Mouse (Mus musculus) kidney, adult 2 months (tissue): Measurements from ENCODE around the gene Ptma. TPM values are rescaled to one million over a fixed set of nuclear protein-coding genes. Genes with fewer than 3 reads are reported as not detected.
"Not testable (repeated sequence)": the region's sequence is repeated elsewhere in the genome, so short reads cannot be mapped to it uniquely, and the experiment has no call there.

Experiments used
- DNase-seq: peaks from one replicate; pipeline ENCODE4 v3.0.0; 2021
- H3K27ac ChIP-seq: fragments of 200-500 bp; 2 replicates; pipeline ENCODE4 v1.5.1; 2012; ENCODE audit warnings: low read depth, low read length, control low read depth, inconsistent platforms; ENCODE audit not compliant: insufficient read depth
- H3K27me3 ChIP-seq: fragments of 200-500 bp; replicated peaks from 2 replicates; pipeline ENCODE4 v1.6.1; 2012; ENCODE audit warnings: mild to moderate bottlenecking, moderate library complexity, low read length, inconsistent platforms; ENCODE audit not compliant: control insufficient read depth, insufficient read depth
- H3K36me3 ChIP-seq: fragments of 200-500 bp; 2 replicates; pipeline ENCODE4 v1.6.1; 2012; ENCODE audit warnings: mild to moderate bottlenecking, moderate library complexity, low read length, inconsistent platforms; ENCODE audit not compliant: control insufficient read depth, insufficient read depth
- H3K4me1 ChIP-seq: fragments of 200-500 bp; 2 replicates; pipeline ENCODE4 v1.6.1; 2011; ENCODE audit warnings: low read length; ENCODE audit not compliant: control insufficient read depth, insufficient read depth
- H3K4me3 ChIP-seq: fragments of 200-500 bp; 2 replicates; pipeline ENCODE4 v1.5.1; 2011; ENCODE audit warnings: mild to moderate bottlenecking, low read depth, low read length, control low read depth; ENCODE audit not compliant: insufficient read depth
- CTCF ChIP-seq: fragments of 200-500 bp; conservative IDR thresholded peaks from 2 replicates; pipeline ENCODE4 v1.5.1; 2011; ENCODE audit warnings: low read depth, mild to moderate bottlenecking, control low read depth, low read length, moderate library complexity, mixed read lengths; ENCODE audit not compliant: insufficient read depth, insufficient read length
- POLR2A ChIP-seq: fragments of 200-500 bp; IDR thresholded peaks from one replicate; pipeline ENCODE4 v1.6.1; 2011; ENCODE audit warnings: low read depth, low read length, control low read depth
- WGBS: fragments of 180-500 bp; shearing (Covaris S2); methylation state at CpG from one replicate; pipeline ENCODE4 v1.1.7; 2018; 5-methylcytosine and 5-hydroxymethylcytosine counted together
- polyA plus RNA-seq: library from polyadenylated mRNA; depleted of rRNA; stranded (reverse); fragments of >200 nt; gene quantifications from 2 replicates; pipeline ENCODE4 v1.2.3, GENCODE M21; 2012

Ptma gene
- polyA plus RNA-seq, 1 experiment = 651 TPM

DNA sequence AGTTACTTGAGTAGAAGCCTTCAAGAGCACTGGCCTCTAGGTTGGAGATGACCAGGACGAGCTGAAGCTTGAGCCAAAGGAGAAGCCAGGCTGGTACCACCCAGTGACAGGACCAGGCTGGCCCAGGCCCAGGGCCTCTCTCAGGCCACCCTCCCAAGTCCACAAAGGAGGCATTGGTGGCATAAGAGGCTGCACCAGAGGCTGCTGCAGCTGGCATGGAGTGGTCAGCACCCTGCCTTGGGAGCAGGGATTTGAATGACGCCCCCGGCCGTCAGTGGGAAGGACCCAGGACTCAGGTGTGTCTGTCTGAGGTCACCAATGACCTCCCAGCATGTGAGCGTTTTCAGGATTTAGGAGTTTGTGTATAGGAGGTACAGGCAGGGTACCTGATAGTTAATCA, 18.7 kb upstream of the Ptma start:
- Histone ChIP-seq H3K4me3 (no peak overlapping the region), H3K4me1 (peaks cover 13% of the 10 kb centered on the region), H3K27ac (no peak overlapping the region), H3K36me3 (no peaks in the 10 kb centered on the region), H3K27me3 (no peaks in the 10 kb centered on the region)
- WGBS = 94% methylated on average over 5 of the region's 5 CpGs
- DNase-seq = no peak
- TF ChIP-seq CTCF = no peak
- TF ChIP-seq POLR2A = no peak

GRCm38 (mm10) chr1:86509410-86509809, 17.1 kb upstream of the Ptma start:
- DNase-seq = peak; percentile 92
- Histone ChIP-seq H3K27ac (no peak overlapping the region), H3K4me1 (peaks cover 13% of the 10 kb centered on the region), H3K4me3 (no peak overlapping the region), H3K27me3 (no peaks in the 10 kb centered on the region), H3K36me3 (no peaks in the 10 kb centered on the region)
- no peak for TF ChIP-seq POLR2A
- peak; percentile 91 for TF ChIP-seq CTCF
- WGBS = 16% methylated on average over 7 of the region's 7 CpGs

DNA sequence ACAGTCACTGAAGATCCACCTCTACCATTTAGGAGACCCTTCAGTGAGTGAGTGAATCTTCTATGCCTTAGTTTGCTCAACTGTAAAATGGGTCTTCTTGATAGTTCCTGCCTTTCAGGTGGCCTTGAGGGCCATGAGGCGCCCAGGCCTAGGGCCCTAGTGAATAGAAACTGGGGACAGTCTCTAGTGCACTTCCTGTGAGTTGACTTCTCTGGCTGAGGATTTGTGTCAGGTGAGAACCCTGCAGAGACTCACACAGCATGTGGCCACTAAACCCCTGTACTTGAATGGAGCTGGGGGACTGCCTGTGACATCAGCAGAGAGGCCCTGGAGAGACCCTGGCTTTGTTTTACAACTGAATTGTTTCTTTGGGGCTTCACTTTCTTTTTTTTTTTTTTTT, 16.3 kb upstream of the Ptma start:
- WGBS = 97% methylated on average over 1 of the region's 1 CpGs
- DNase-seq = no peak
- no peaks in the 10 kb centered on the region for H3K36me3 ChIP-seq
- H3K4me3 ChIP-seq = no peak overlapping the region
- peaks cover 5% of the 10 kb centered on the region for H3K4me1 ChIP-seq
- no peaks in the 10 kb centered on the region for H3K27me3 ChIP-seq
- TF ChIP-seq CTCF = no peak
- TF ChIP-seq POLR2A = no peak
- no peak overlapping the region for H3K27ac ChIP-seq

DNA sequence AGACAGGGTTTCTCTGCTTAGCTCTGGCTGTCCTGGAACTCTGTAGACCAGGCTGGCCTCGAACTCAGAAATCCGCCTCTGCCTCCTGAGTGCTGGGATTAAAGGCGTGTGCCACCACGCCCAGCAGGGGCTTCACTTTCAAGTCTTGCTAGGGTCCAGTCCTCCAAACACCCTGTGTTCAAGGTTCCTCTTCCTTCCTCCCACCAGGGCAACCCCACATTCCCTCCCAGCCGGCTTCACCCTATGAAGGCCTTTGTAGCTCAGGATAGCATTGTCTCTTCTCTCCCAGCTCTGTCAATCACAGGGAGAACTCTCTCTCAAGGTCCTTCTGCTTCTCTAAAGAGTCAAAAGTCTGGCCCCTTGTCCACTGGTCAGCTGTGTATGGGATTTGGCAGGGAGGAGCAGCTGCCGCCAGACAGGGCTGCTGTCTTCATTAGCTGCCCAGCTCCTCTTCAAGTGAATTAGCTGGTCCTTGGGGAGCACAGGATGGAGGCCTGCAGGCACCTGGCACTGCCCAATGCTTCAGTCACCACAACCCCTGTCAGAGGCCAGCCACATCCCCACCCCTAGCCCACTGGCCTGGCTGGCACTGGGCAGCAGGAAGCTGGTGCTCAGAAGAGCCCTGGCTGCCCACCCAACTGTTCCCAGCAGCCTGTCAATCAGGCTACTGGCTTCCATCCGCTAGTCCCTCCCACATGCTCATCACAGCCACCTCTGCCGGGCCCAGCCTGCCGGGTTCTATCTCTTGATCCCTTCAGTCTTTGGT, 15.7 kb upstream of the Ptma start:
- no peaks in the 10 kb centered on the region for H3K36me3 ChIP-seq
- no peak for DNase-seq
- TF ChIP-seq POLR2A (no peak), CTCF (no peak)
- H3K27me3 ChIP-seq = no peaks in the 10 kb centered on the region
- 85% methylated on average over 9 of the region's 9 CpGs for WGBS
- H3K4me3 ChIP-seq = no peak overlapping the region
- H3K27ac ChIP-seq = no peak overlapping the region
- H3K4me1 ChIP-seq = peaks cover 3% of the 10 kb centered on the region; the same call in 1 of the 2 replicates

GRCm38 (mm10) chr1:86512154-86512720, 14.3 kb upstream of the Ptma start:
- Histone ChIP-seq H3K27me3 (no peaks in the 10 kb centered on the region), H3K36me3 (no peaks in the 10 kb centered on the region), H3K4me3 (no peak overlapping the region), H3K4me1 (peaks cover 3% of the 10 kb centered on the region; the same call in 1 of the 2 replicates), H3K27ac (no peak overlapping the region)
- DNase-seq = no peak
- WGBS = 93% methylated on average over 4 of the region's 4 CpGs
- TF ChIP-seq POLR2A (no peak), CTCF (no peak)

DNA sequence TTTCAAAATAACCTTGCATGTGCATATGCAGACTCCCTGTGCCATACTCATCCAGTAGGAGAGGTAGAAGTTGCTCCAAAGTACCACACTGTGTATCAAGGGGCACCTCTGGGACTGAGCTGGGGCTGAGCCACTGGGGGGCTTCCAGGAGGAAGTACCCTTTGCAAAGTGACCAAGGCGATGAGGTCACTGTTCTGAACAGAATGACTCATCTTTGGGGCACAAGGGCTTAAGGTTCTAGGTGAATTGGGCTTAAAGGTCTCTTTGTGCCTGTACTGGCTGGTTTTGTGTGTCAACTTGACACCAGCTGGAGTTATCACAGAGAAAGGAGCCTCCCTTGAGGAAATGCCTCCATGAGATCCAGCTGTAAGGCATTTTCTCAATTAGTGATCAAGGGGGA, 13.5 kb upstream of the Ptma start:
- WGBS = 93% methylated on average over 1 of the region's 1 CpGs
- DNase-seq, H3K27ac ChIP-seq, H3K36me3 ChIP-seq, H3K27me3 ChIP-seq, H3K4me3 ChIP-seq, H3K4me1 ChIP-seq: not testable (repeated sequence)

DNA sequence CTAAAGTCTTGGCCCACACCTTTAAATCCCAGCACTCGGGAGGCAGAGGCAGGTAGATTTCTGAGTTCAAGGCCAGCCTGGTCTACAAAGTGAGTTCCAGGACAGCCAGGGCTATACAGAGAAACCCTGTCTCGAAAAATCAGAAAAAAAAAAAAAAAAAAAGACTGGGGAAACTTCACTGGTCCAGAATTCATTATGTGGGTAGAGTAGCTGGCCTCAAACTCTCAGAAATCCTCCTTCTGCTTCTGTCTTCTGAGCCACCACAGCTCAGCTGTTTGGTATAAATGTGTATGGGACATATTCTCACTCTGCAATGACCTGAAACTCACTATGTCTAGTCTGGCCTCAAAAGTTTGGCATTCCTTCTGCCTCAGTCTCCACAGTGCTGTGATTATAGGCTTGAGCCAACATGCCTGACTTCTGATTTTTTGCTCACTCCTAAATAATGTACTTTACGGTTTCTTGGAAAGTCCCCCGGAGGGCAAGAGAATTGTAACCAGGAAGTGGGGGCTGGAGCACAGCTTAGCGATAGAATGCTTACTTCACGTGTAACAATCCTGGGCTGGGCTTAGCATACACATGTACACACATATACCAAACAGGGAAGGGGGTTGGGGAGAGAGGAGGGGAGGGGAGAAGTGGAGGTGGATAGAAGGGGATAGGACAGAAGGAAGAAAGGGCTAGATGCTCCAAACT, 10.7 kb upstream of the Ptma start:
- no peaks in the 10 kb centered on the region for H3K27me3 ChIP-seq
- TF ChIP-seq CTCF (no peak), POLR2A (no peak)
- H3K4me1 ChIP-seq = peaks cover 2% of the 10 kb centered on the region; the same call in 1 of the 2 replicates
- H3K27ac ChIP-seq = no peak overlapping the region
- H3K4me3 ChIP-seq = no peak overlapping the region
- WGBS = 61% methylated on average over 6 of the region's 6 CpGs
- no peak for DNase-seq
- H3K36me3 ChIP-seq = no peaks in the 10 kb centered on the region
